Mouse (Mus musculus): Measurements from ENCODE around the gene Aes. TPM values are rescaled to one million over a fixed set of nuclear protein-coding genes. Genes with fewer than 3 reads are reported as not detected.

The Aes gene
- polyA plus RNA-seq, 1 experiment from 2014 or later: 343 TPM

DNA sequence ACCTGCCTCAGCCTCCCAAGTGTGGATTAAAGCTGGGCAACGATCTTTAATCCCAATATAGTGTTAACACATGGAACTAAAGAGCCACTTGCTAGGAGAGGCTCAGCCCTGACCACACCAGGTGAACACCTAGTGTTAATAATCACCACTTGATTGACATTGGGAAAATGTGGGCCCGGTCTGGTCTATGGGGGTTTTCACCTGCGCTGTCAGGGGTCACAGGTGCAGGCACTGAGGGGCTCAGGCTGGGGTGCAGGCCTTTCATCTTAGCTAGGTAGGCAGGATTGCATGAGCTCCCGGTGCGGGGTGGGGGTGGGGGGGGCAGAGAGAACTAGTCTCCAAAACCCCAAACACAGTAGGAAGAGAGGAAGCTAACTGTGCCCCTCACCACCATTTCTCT, 40.3 kb downstream of the Aes start:
- WGBS: 59% methylated on average over 5 of the region's 5 CpGs
- H3K4me2 ChIP-seq (ENCODE audit: low read depth, severe bottlenecking): no peak overlapping the region
- H3K27ac ChIP-seq (replicated peaks; ENCODE audit: low read depth, low read length): no peak overlapping the region
- H3K4me3 ChIP-seq (ENCODE audit: low read depth, low read length): no peak overlapping the region
- H3K9me3 ChIP-seq (ENCODE audit: control insufficient read depth, low read length): no peaks in the 10 kb centered on the region
- H3K9ac ChIP-seq (ENCODE audit: low read length): no peak overlapping the region
- H3K27me3 ChIP-seq (ENCODE audit: control insufficient read depth, insufficient read depth, low read length): peaks cover 3% of the 10 kb centered on the region; the same call in 1 of the 2 replicates
- no peaks in the 10 kb centered on the region for H3K36me3 ChIP-seq (ENCODE audit: control insufficient read depth, insufficient read depth, low read length)
- no peak for ATAC-seq (ENCODE audit: insufficient number of reproducible peaks, low FRiP score, low TSS enrichment, low read depth)
- peaks cover 48% of the 10 kb centered on the region for H3K4me1 ChIP-seq (ENCODE audit: control insufficient read depth, insufficient read depth, low read length)
- no peak for DNase-seq (ENCODE audit: low spot score)

DNA sequence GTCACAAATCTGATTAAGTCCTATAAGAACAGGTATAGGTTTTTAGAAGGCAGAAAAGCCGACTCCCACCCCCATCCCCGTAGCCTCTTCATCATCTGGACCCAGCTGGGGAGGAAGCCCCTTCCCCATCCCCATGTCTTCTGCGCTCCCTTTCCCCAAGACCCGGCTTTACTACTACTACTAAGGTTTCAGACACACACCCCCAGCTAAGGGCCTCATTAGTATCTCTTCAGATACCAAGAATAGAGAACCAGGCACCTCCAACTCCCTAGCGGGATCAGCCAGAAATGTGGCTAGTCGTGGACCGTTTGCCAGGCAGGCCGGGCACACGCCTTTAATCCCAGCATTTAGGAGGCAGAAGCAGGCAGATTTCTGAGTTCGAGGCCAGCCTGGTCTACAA, 40.8 kb downstream of the Aes start:
- H3K4me1 ChIP-seq (ENCODE audit: control insufficient read depth, insufficient read depth, low read length): peaks cover 48% of the 10 kb centered on the region
- WGBS: 45% methylated on average over 10 of the region's 10 CpGs

DNA sequence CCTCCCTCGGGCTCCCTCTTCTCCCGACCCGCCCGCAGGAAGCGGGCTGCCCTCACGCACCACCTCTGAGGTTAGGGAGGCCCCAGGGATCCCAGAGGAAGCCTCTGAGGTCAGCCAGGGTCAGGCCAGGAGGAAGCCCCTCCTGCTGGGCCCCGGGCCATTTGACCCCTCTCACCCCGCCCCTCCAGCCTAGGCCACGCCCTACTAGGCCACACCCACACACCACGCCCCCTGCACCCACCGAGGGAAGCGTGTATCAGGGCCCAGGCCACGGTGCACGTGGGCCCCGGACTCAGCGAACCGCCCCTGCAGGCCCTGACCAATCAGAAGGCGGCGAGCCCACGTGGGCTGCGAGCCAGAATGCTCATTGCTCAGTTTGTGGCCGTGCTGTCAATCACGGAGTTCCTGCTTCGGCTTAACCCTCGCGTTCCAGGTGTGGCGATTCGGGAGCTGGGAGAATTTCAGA, 41.5 kb downstream of the Aes start, which contains the start of gene Tle6:
Gene Tle6, minus strand, starts transcription at position 336 of the 466 bp plus-strand sequence.
- H3K36me3 ChIP-seq (ENCODE audit: control insufficient read depth, insufficient read depth, low read length): no peaks in the 10 kb centered on the region
- WGBS: under 1% methylated on average over 28 of the region's 28 CpGs
- peak within 1 kb of the TSS; percentile 40 for H3K4me2 ChIP-seq (ENCODE audit: low read depth, severe bottlenecking)
- no peak within 1 kb of the TSS for H3K9ac ChIP-seq (ENCODE audit: low read length)
- no peaks in the 10 kb centered on the region for H3K9me3 ChIP-seq (ENCODE audit: control insufficient read depth, low read length)
- H3K4me3 ChIP-seq (ENCODE audit: low read depth, low read length): 0 out of 2 replicates have a peak within 1 kb of the TSS, but pooled peaks have one; percentile 3
- DNase-seq (ENCODE audit: low spot score) (peak; percentile 100), ATAC-seq (ENCODE audit: insufficient number of reproducible peaks, low FRiP score, low TSS enrichment, low read depth) (peak; percentile 83)
- H3K27ac ChIP-seq (replicated peaks; ENCODE audit: low read depth, low read length): peak within 1 kb of the TSS; percentile 55
- no peaks in the 10 kb centered on the region for H3K27me3 ChIP-seq (ENCODE audit: control insufficient read depth, insufficient read depth, low read length)
- H3K4me1 ChIP-seq (ENCODE audit: control insufficient read depth, insufficient read depth, low read length): peaks cover 43% of the 10 kb centered on the region

More for the DNA sequence above, 40.8 kb downstream of the Aes start:
- Histone ChIP-seq H3K4me2 (ENCODE audit: low read depth, severe bottlenecking) (no peak overlapping the region), H3K9ac (ENCODE audit: low read length) (no peak overlapping the region), H3K9me3 (ENCODE audit: control insufficient read depth, low read length) (no peaks in the 10 kb centered on the region), H3K36me3 (ENCODE audit: control insufficient read depth, insufficient read depth, low read length) (no peaks in the 10 kb centered on the region), H3K27me3 (ENCODE audit: control insufficient read depth, insufficient read depth, low read length) (peaks cover 3% of the 10 kb centered on the region; the same call in 1 of the 2 replicates), H3K27ac (replicated peaks; ENCODE audit: low read depth, low read length) (no peak overlapping the region), H3K4me3 (ENCODE audit: low read depth, low read length) (no peak overlapping the region)
- ATAC-seq (ENCODE audit: insufficient number of reproducible peaks, low FRiP score, low TSS enrichment, low read depth): no peak
- no peak for DNase-seq (ENCODE audit: low spot score)

DNA sequence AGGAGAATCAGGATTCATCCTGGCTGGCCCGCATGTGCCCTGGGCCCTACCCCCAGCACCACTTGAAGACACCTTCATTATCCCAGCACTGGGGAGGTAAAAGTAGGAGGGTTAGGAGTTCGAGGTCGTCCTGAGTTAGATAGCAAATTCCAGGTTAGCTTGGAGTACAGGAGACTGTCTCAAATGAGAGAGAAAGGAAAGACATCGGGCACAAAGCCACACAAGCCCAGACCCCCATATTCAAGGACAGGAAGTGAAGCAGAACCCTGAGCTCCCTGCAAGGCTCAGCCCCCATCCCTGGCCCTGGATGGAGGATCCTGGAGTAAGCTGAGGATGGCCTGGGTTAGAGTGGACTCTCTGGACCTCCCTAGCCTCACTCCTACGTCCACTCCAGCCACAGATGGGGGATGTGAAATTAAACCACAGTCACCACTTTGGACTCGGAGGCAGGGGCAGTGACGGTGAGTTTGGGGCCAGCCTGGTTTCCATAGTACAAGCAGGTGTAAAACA, 42.2 kb downstream of the Aes start:
- peak overlapping the region; percentile 48 for H3K27ac ChIP-seq (replicated peaks; ENCODE audit: low read depth, low read length)
- no peaks in the 10 kb centered on the region for H3K9me3 ChIP-seq (ENCODE audit: control insufficient read depth, low read length)
- H3K4me2 ChIP-seq (ENCODE audit: low read depth, severe bottlenecking): peak overlapping the region; percentile 13; the same call in 1 of the 2 replicates
- no peak overlapping the region for H3K4me3 ChIP-seq (ENCODE audit: low read depth, low read length)
- H3K9ac ChIP-seq (ENCODE audit: low read length): no peak overlapping the region
- no peak; the same call in 1 of the 2 replicates for ATAC-seq (ENCODE audit: insufficient number of reproducible peaks, low FRiP score, low TSS enrichment, low read depth)
- no peak for DNase-seq (ENCODE audit: low spot score)
- 14% methylated on average over 7 of the region's 7 CpGs for WGBS
- H3K36me3 ChIP-seq (ENCODE audit: control insufficient read depth, insufficient read depth, low read length): no peaks in the 10 kb centered on the region
- H3K4me1 ChIP-seq (ENCODE audit: control insufficient read depth, insufficient read depth, low read length): peaks cover 36% of the 10 kb centered on the region
- no peaks in the 10 kb centered on the region for H3K27me3 ChIP-seq (ENCODE audit: control insufficient read depth, insufficient read depth, low read length)

DNA sequence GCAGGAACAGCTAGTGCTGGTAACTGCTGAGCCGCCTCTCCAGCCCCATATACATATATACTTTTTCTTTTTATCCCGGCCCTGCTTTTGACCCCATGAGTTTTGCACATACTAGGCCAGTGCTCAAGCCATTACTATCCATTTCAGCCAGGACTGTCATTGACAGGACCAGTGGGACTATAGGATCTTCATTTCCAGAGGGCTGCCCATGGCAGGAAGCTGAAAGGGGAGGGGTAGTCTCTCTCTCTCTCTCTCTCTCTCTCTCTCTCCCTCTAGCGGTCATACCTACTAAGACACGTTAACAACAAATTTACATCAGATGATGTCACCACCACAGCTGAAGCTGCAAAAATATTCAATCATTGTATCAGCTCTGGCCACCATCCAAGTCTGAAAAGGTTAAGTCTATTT, 43.5 kb downstream of the Aes start:
- Histone ChIP-seq H3K27ac (replicated peaks; ENCODE audit: low read depth, low read length) (no peak overlapping the region), H3K9ac (ENCODE audit: low read length) (no peak overlapping the region), H3K27me3 (ENCODE audit: control insufficient read depth, insufficient read depth, low read length) (no peaks in the 10 kb centered on the region), H3K4me3 (ENCODE audit: low read depth, low read length) (no peak overlapping the region), H3K4me2 (ENCODE audit: low read depth, severe bottlenecking) (no peak overlapping the region), H3K4me1 (ENCODE audit: control insufficient read depth, insufficient read depth, low read length) (peaks cover 26% of the 10 kb centered on the region), H3K36me3 (ENCODE audit: control insufficient read depth, insufficient read depth, low read length) (no peaks in the 10 kb centered on the region), H3K9me3 (ENCODE audit: control insufficient read depth, low read length) (no peaks in the 10 kb centered on the region)
- ATAC-seq (ENCODE audit: insufficient number of reproducible peaks, low FRiP score, low TSS enrichment, low read depth) (no peak), DNase-seq (ENCODE audit: low spot score) (peak; percentile 54)
- WGBS: 16% methylated on average over 4 of the region's 4 CpGs

DNA sequence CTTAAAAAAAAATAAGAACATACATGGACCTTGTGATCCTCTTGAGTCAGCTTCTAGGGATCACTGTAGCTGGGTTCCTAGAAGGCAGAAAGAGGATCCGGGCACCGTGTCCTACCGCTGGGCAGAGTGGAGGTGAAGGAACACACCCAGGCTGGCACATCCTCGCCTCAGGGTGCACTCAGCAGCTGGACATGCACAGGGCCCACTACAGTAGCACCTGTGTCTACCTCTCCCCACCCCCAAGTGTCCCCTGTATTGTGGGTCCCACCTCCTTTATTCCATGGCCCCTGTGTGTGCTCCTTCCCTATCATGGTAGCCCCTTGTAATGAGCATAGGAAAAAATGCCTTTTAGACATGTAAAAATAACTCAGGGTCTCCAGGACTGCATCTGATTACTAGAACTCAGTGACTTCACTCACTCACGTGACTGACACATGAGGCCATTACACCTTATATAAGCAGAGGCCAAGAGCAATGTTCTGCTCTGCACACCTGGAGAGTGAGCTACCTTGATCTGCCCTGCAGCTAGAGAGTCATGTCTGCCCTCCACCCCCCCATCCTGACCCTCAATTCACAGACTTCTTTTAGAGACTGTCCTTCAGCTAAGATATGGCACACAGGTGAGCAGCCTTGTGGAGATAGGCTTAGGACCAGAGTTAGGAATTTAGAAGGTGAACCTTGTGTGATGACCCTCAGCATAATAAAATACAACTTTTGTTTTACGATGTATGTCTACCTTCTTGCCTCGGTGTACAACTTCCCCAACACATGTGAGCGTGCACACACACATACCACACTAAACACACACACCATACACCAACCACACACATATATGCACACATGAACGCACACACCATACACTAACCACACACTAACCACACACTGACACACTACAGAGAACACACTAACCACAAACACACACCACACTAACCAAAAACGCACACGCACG, 45.0 kb downstream of the Aes start:
- no peak overlapping the region for H3K27ac ChIP-seq (replicated peaks; ENCODE audit: low read depth, low read length)

DNA sequence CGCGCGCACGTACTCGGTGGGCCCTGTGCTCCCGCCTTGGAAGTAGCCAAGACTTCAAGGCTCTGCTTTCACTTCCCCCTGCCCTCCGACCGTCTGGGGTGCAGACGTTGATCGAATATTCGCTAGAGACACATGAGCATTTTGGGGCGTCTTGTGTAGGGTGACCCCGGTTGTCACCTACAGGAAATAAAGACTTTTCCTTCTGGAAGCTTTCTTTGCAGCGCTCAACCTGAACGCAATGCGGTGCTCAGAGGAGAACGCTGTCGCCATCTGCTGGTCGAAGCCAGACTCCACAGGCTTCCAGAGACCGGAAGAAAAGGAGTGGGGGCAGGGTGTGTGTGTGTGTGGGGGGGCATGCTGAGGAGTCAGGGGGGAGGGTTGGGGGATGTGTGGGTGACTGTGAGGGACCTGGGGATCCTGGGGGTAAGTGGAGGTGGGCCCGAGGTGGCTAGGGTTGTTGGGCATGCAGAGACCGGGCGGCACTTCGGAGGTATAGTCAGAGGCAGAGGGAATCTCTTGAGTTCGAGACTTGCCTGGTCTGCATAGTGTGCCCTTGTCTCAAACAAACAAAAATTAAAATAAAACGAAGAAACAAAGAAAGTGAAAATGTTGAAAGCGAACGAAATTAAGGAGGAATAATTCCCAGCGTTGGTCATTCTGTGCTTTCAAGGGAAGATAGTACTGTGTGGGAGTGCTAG, 45.8 kb downstream of the Aes start:
- 21% methylated on average over 29 of the region's 29 CpGs for WGBS
- Histone ChIP-seq H3K4me1 (ENCODE audit: control insufficient read depth, insufficient read depth, low read length) (peaks cover 18% of the 10 kb centered on the region), H3K9me3 (ENCODE audit: control insufficient read depth, low read length) (no peaks in the 10 kb centered on the region), H3K36me3 (ENCODE audit: control insufficient read depth, insufficient read depth, low read length) (no peaks in the 10 kb centered on the region), H3K27ac (replicated peaks; ENCODE audit: low read depth, low read length) (peak overlapping the region; percentile 77), H3K9ac (ENCODE audit: low read length) (no peak overlapping the region), H3K27me3 (ENCODE audit: control insufficient read depth, insufficient read depth, low read length) (no peaks in the 10 kb centered on the region), H3K4me3 (ENCODE audit: low read depth, low read length) (peak overlapping the region; percentile 44), H3K4me2 (ENCODE audit: low read depth, severe bottlenecking) (peak overlapping the region; percentile 43)
- ATAC-seq (ENCODE audit: insufficient number of reproducible peaks, low FRiP score, low TSS enrichment, low read depth) (peak; percentile 10; the same call in 1 of the 2 replicates), DNase-seq (ENCODE audit: low spot score) (peak; percentile 91)

More for the DNA sequence above, 45.0 kb downstream of the Aes start:
- Histone ChIP-seq H3K4me2 (ENCODE audit: low read depth, severe bottlenecking) (no peak overlapping the region), H3K36me3 (ENCODE audit: control insufficient read depth, insufficient read depth, low read length) (no peaks in the 10 kb centered on the region), H3K4me3 (ENCODE audit: low read depth, low read length) (no peak overlapping the region), H3K4me1 (ENCODE audit: control insufficient read depth, insufficient read depth, low read length) (peaks cover 21% of the 10 kb centered on the region), H3K27me3 (ENCODE audit: control insufficient read depth, insufficient read depth, low read length) (no peaks in the 10 kb centered on the region), H3K9ac (ENCODE audit: low read length) (no peak overlapping the region), H3K9me3 (ENCODE audit: control insufficient read depth, low read length) (no peaks in the 10 kb centered on the region)
- WGBS: 81% methylated on average over 12 of the region's 12 CpGs
- 0 out of 2 replicates have a peak, but pooled peaks have one; percentile 2 for ATAC-seq (ENCODE audit: insufficient number of reproducible peaks, low FRiP score, low TSS enrichment, low read depth)
- no peak for DNase-seq (ENCODE audit: low spot score)

DNA sequence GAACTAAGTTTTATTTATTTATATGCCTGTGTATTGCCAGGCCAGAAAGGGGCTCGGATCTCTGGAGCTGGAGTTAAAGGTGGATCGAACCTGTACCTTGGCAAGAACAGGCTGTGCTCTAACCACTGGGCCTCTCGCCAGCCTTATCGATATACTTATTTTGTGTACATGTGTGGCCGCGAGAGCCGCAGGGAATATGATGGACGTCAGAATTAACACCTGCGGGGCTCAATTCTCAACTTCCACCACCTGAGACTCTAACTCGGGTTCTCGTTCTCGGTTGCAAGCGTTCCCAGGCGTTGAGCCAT, 46.3 kb downstream of the Aes start:
- peak overlapping the region; percentile 44 for H3K4me3 ChIP-seq (ENCODE audit: low read depth, low read length)
- ATAC-seq (ENCODE audit: insufficient number of reproducible peaks, low FRiP score, low TSS enrichment, low read depth): peak; percentile 2; the same call in 1 of the 2 replicates
- H3K4me2 ChIP-seq (ENCODE audit: low read depth, severe bottlenecking): peak overlapping the region; percentile 43
- no peak overlapping the region; the same call in 1 of the 2 replicates for H3K9ac ChIP-seq (ENCODE audit: low read length)
- peaks cover 15% of the 10 kb centered on the region for H3K4me1 ChIP-seq (ENCODE audit: control insufficient read depth, insufficient read depth, low read length)
- H3K27me3 ChIP-seq (ENCODE audit: control insufficient read depth, insufficient read depth, low read length): no peaks in the 10 kb centered on the region
- DNase-seq (ENCODE audit: low spot score): no peak
- H3K9me3 ChIP-seq (ENCODE audit: control insufficient read depth, low read length): no peaks in the 10 kb centered on the region
- WGBS: 3% methylated on average over 14 of the region's 14 CpGs
- no peaks in the 10 kb centered on the region for H3K36me3 ChIP-seq (ENCODE audit: control insufficient read depth, insufficient read depth, low read length)
- H3K27ac ChIP-seq (replicated peaks; ENCODE audit: low read depth, low read length): peak overlapping the region; percentile 77

All from limb, embryonic 11.5 days (tissue).